Mouse (Mus musculus) liver (tissue): ENCODE measurements around the gene Nacc2.

Source experiments
- DNase-seq: peaks from one replicate; pipeline ENCODE4 v3.0.0-alpha.2; 2020; ENCODE audit warnings: mixed read lengths

The Nacc2 gene

DNA sequence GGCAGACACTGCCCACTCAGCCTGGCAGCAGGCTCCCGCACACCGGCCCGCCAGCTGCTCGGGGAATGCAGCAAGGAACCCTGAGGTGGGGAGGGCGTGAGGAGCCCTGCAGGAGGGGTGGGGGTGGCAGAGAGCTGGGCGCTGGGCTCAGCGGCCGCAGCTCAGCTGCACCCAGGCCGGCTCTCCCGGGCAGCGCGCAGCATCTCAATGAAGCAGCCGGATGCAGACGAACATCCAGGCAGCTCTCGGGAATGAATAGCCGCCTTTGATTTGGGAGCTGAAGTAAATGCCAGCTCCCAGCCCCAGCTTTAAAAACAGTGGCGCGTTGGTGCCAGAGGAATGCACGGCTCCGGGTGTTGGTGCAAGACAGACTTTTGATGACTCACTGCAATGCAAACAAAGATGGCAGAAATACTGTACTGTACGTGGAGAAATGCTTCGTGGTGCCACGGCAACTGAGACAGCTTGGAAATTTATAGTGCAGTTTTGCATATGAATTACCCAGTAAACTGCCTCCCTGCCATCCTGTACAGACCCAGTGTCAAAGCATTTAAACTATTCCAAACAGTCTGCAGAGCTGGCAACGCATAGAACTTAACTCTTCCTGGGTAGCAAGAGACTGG lies 31.1 kb downstream of the Nacc2 start:
- DNase-seq: no peak

DNA sequence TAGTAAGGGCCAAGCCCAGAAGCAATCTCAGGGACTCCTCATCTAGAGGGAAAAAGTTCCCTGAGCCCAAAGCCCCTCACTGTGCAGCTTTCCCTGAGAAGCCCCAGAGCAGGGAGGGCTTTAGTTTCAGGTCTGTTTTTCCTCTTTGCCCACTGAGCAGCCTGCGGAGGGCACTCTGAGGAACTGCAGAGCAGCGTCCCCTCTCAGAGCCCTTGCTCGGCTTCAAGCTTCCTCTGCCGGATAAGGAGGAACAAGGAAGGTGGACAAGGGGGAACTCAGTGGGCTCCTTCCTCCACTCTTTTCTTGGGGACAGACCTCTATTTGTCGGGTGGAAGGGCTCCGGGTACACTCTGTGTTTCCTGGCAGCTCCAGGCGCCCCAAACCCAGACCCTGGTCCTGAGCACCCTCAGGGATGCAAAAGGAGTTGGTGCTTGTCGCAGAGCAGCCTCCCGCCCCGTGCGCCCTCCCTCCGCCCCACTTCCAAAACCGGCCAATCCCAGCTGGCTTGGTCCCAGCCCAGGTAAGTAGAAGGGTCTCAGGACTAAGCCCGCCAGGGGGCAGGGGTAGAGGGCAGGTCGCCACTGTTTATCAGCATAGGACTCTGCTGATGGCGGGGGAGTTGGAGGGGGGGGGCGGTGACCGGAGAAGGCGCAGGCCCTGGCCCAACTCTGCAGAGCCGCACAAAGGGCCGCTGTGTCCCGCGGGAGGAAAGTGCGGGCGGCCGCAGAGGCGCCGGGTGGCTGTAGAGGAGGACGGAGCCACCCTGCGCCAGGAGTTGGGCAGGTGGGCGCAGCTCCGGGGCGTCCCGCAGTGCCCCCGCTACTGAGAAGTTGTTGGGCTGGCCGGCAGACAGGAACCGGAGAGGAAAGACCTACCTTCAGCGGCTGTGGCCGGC lies 31.9 kb downstream of the Nacc2 start:
- DNase-seq: peak; percentile 20

- peak; percentile 24 for DNase-seq
These were observed 34.0 kb downstream of the Nacc2 start for GRCm38 (mm10) chr2:26089005-26089404.

- peak; percentile 90 for DNase-seq
These were observed 36.0 kb downstream of the Nacc2 start for GRCm38 (mm10) chr2:26086926-26087600.

- peak; percentile 21 for DNase-seq
These were observed 36.5 kb downstream of the Nacc2 start for GRCm38 (mm10) chr2:26086505-26086904.

DNA sequence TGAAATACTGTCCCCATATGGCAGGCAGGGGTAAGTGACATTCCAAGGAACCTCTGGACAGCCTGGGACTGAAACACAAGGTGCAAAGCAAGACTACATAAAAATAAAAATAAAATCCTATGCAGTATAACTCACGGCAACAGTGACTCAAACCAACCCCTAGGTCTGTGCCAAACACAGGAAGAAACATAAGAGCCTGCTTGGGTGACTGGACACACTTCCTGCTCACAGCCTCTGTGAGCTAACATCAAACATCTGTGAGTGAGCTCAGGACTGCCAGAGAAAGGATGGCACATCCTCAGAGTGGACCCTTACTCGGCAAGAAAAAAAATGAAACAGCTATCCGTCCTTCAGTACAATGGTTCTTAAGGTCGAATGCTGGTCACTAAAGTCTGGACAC lies 40.1 kb downstream of the Nacc2 start:
- DNase-seq: no peak

- DNase-seq: no peak
These were observed 42.2 kb downstream of the Nacc2 start for GRCm38 (mm10) chr2:26080830-26081229.

GRCm38 (mm10) chr2:26079409-26079808 lies 43.6 kb downstream of the Nacc2 start:
- DNase-seq: no peak

GRCm38 (mm10) chr2:26077068-26077467 lies 46.0 kb downstream of the Nacc2 start:
- no peak for DNase-seq

GRCm38 (mm10) chr2:26076121-26076520 lies 46.9 kb downstream of the Nacc2 start:
- DNase-seq: no peak

DNA sequence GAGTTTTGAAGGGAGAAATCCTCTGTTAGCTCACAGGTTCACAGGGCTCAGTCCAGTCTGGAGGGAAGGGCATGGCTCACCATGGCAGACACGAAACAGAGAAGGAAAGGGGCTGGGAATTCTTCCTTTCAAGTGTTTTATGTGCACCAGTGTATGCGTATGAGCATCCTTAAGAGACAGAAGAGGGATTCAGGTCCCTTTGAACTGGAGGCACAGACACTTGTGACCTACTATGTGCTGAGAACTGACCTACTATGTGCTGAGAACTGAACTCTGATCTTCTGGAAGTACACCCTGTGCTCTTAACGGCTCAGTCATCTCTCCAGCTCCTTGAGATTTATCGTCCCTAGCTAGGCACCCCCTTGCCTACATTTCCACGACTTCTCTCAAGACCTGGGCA lies 48.5 kb downstream of the Nacc2 start:
- no peak for DNase-seq

GRCm38 (mm10) chr2:26068592-26068991 lies 54.4 kb downstream of the Nacc2 start:
- no peak for DNase-seq

DNA sequence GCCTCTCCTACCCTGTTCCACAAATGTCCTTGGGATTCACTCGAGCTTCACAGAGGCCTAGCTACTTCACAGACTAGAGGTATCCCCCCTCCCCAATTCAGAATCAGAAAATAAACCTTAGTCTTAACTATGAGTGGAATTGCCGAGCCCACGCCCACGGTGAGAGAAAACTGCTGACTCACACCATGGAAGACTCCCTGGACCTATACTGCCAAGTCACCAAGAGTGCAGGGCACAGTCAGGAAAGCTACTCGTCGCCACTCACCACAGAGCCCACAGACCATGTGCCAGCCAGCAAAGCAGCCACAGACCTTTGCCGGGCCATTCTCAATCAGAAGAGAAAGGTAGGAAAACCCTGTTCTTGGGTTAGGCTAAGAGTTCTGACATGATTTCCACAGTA lies 54.8 kb downstream of the Nacc2 start:
- DNase-seq: peak; percentile 70

DNA sequence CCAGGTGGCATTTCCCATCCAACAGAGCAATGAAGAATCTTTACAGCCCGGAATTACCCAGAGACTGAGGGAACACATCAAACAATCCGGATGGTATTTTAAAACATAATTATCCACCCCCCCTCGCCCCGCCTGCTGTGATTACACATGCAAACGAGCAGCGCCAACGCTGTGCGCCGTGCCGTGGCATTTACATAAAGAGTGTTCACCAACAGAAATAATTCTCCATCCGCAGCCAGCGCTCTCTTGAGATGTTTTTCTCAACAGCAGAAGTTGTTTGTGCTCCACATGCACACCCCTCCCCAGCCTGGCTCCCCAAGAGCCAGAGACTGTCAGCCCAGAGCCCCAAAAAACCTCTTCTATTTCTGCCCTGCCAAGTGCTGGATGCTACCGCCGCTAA lies 56.5 kb downstream of the Nacc2 start:
- DNase-seq: no peak

- peak; percentile 44 for DNase-seq
These were observed 60.1 kb downstream of the Nacc2 start for GRCm38 (mm10) chr2:26062742-26063427.

- DNase-seq: no peak
These were observed 60.8 kb downstream of the Nacc2 start for GRCm38 (mm10) chr2:26062241-26062640.

- DNase-seq: peak; percentile 81
These were observed 61.9 kb downstream of the Nacc2 start for GRCm38 (mm10) chr2:26061018-26061666.

- DNase-seq: no peak
These were observed 66.0 kb downstream of the Nacc2 start for GRCm38 (mm10) chr2:26057053-26057452.

DNA sequence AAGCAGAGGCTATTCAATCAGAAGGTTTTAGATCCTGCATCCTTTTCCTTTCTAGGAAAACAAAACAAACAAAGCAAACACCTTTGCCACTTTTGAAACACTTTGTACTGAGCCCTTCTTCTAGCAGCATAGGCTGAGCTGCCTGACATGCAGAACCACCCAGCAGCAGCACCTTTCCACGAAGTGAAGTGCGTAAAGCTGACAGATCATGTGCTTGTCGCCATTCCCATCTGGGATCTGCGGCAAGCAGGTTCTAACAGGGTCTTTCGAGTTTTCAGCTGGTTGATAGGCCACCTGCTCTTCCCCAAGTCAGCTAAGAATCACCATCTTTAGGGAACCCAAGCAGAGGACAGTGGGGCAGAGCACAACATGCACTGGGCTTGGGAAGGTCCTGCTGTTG lies 66.8 kb downstream of the Nacc2 start:
- DNase-seq: no peak

- DNase-seq: no peak
These were observed 67.3 kb downstream of the Nacc2 start for GRCm38 (mm10) chr2:26055747-26056102.

DNA sequence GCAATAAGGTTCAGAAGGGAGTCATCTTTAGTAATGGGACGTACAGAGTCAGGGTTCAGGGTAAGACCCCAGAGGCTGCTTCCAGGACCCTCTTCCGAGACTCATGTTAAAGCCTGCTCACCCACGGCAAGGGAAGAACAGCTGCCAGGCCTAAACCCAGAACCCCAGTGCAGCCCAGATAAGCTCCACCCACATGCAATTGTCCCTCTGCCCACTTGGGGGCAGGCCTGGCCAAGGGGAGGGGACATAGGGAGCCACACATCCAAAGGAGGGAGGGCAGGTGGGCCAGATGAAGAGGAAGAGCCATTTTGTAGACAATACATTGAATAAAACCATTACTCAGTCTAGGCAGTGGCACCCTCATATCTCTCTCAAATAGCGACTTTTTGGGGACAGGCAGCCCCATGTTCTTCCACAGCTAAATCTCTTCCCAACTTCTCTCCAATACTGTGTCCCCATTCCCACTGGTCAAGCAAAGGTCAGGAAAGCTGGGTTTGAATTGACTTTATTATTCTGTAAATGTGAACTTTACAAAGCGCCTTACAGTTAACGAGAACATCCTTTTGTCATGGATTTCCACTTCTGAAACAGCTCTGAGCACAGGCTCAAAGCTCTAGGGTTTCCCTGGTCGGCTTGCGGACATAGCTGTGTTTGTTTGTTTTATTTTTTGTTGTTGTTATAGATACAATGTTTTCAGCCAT lies 67.8 kb downstream of the Nacc2 start:
- DNase-seq: peak; percentile 81

DNA sequence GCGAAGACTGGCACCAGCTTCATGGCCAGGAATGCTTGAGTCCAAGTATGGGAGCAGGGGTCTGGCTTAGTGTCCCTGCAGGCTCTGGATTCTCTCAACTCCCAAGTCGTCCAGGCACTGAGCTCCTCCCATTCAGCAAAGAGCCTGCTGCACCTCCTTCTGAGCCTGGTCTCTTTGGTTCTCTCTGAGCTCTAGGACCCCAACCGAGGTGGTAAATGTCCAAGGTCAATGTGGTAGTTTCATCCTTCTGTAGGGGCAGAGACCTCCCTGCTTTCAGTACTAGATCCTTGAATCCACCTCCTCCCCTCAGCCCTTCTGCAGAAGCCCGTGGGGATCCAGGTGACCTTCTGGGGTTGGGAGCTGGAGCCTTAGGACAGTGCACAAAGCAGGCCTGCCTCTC lies 70.2 kb downstream of the Nacc2 start:
- no peak for DNase-seq
